Mouse (Mus musculus): ENCODE data around the gene Enox1.

DNA sequence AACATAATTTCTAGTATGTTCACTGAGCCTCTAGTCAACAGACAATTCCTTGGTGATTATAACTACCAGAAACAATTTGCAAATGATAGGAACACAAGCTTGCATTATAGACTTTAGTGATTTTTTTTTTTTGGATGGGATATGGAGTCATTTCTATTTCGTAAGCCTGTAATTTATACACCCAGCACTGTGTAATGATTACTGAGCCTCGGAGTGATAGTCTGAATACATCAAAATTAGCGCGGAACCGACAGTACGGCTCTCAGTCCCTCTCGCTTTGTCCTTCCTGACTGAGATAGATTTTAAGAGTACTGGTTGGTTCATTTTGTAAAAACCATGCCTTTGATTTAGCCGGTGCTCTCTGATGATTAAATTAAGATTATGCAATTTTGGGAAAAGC lies 322.1 kb downstream of the Enox1 start:
- TF ChIP-seq CTCF (IDR thresholded peaks at IDR 0.05; ENCODE audit: borderline replicate concordance, extremely low read depth, insufficient read depth, insufficient read length) (no peak), POLR2A (IDR thresholded peaks at IDR 0.05; ENCODE audit: borderline replicate concordance, extremely low read depth, insufficient read depth, insufficient read length, poor library complexity, severe bottlenecking) (no peak)

Measured in brain, embryonic 14.5 days (tissue).